Mouse (Mus musculus) 3134 (cell line): ENCODE measurements around the gene Cyp2d40.
"Not testable (repeated sequence)": the region's sequence is repeated elsewhere in the genome, so short reads cannot be mapped to it uniquely, and the experiment has no call there.

ENCODE experiments used
- DNase-seq: peaks from one replicate; pipeline ENCODE4 v3.0.0-alpha.2; 2011; ENCODE audit warnings: low spot score; ENCODE audit not compliant: insufficient read length; ENCODE audit errors: extremely low read depth

Cyp2d40 gene

GRCm38 (mm10) chr15:82763631-82764420 is at the start of gene Cyp2d40:
Gene Cyp2d40, minus strand, starts transcription at chr15:82764183.
- no peak for DNase-seq

- no peak for DNase-seq
Observed at GRCm38 (mm10) chr15:82810556-82810955, 46.6 kb upstream of the Cyp2d40 start.

- DNase-seq: no peak
Observed at GRCm38 (mm10) chr15:82809511-82809910, 45.5 kb upstream of the Cyp2d40 start.

- DNase-seq: no peak
Observed at GRCm38 (mm10) chr15:82806969-82807763, 43.2 kb upstream of the Cyp2d40 start.

- DNase-seq: peak; percentile 32
Observed at GRCm38 (mm10) chr15:82804708-82805639, 41.0 kb upstream of the Cyp2d40 start.

- DNase-seq: no peak
Observed at GRCm38 (mm10) chr15:82795936-82796440, 32.0 kb upstream of the Cyp2d40 start.

- no peak for DNase-seq
Observed at GRCm38 (mm10) chr15:82794277-82794676, 30.3 kb upstream of the Cyp2d40 start, which contains the start of gene Cyp2d26. Gene Cyp2d26, minus strand, starts transcription at chr15:82794294.

- DNase-seq: no peak
Observed at GRCm38 (mm10) chr15:82793868-82794267, 29.9 kb upstream of the Cyp2d40 start.

- DNase-seq: no peak
Observed at GRCm38 (mm10) chr15:82793454-82793853, 29.5 kb upstream of the Cyp2d40 start.

- no peak for DNase-seq
Observed at GRCm38 (mm10) chr15:82792566-82792965, 28.6 kb upstream of the Cyp2d40 start.

- DNase-seq: no peak
Observed at GRCm38 (mm10) chr15:82784581-82784980, 20.6 kb upstream of the Cyp2d40 start.

GRCm38 (mm10) chr15:82783800-82784199 is 19.8 kb upstream of the Cyp2d40 start:
- DNase-seq: no peak

GRCm38 (mm10) chr15:82777856-82778255 is 13.9 kb upstream of the Cyp2d40 start:
- not testable (repeated sequence) for DNase-seq

GRCm38 (mm10) chr15:82765943-82766342 is 2.0 kb upstream of the Cyp2d40 start:
- DNase-seq: no peak

- no peak for DNase-seq
Observed at GRCm38 (mm10) chr15:82764881-82765280, 898 bp upstream of the Cyp2d40 start.

GRCm38 (mm10) chr15:82748141-82748540 is 15.8 kb downstream of the Cyp2d40 start:
- DNase-seq: no peak

GRCm38 (mm10) chr15:82747516-82747915 is 16.5 kb downstream of the Cyp2d40 start:
- DNase-seq: no peak

- not testable (repeated sequence) for DNase-seq
Observed at GRCm38 (mm10) chr15:82733331-82733925, 30.6 kb downstream of the Cyp2d40 start.
